Mouse (Mus musculus): ENCODE results near the gene Tmem189.

GRCm38 (mm10) chr2:167597492-167598186, 92.0 kb downstream of the Tmem189 start:
- no peak for TF ChIP-seq CTCF (IDR thresholded peaks at IDR 0.05; ENCODE audit: low read depth, low read length)
- no peak for TF ChIP-seq GATA1 (IDR thresholded peaks at IDR 0.05; ENCODE audit: borderline replicate concordance, low read length)
